Mouse (Mus musculus) olfactory bulb, adult 2 months (tissue): ENCODE measurements around the gene Hoxc6. TPM values are rescaled to one million over a fixed set of nuclear protein-coding genes. Genes with fewer than 3 reads are reported as not detected.

ENCODE experiments used
- H3K27ac ChIP-seq: fragments of 200-500 bp; 2 replicates; pipeline ENCODE4 v1.5.1; 2012; ENCODE audit warnings: low read depth, low read length; ENCODE audit not compliant: insufficient read depth
- H3K4me1 ChIP-seq: fragments of 200-500 bp; 2 replicates; pipeline ENCODE4 v1.6.1; 2012; ENCODE audit warnings: low read length; ENCODE audit not compliant: control insufficient read depth, insufficient read depth
- H3K4me3 ChIP-seq: fragments of 200-500 bp; 2 replicates; pipeline ENCODE4 v1.5.1; 2012; ENCODE audit warnings: mild to moderate bottlenecking, low read depth, low read length, moderate library complexity; ENCODE audit not compliant: insufficient read depth
- CTCF ChIP-seq: fragments of 200-500 bp; IDR thresholded peaks from 2 replicates; pipeline ENCODE4 v1.5.1; 2012; ENCODE audit warnings: low read depth, mild to moderate bottlenecking, low read length, moderate library complexity; ENCODE audit not compliant: insufficient read depth
- POLR2A ChIP-seq: fragments of 200-500 bp; IDR thresholded peaks from 2 replicates; pipeline ENCODE4 v1.6.1; 2012; ENCODE audit warnings: mild to moderate bottlenecking, low read depth, low read length, moderate library complexity; ENCODE audit not compliant: insufficient read depth
- WGBS: fragments of 180-500 bp; shearing (Covaris S2); methylation state at CpG from one replicate; pipeline ENCODE4 v1.1.7; 2018; 5-methylcytosine and 5-hydroxymethylcytosine counted together
- polyA plus RNA-seq: library from polyadenylated mRNA; stranded (reverse); fragments of >200 nt; gene quantifications from 2 replicates; pipeline ENCODE4 v1.2.4, GENCODE M21; 2012; ENCODE audit warnings: low replicate concordance; ENCODE audit not compliant: missing spikeins, insufficient read depth, insufficient read length

Gene Hoxc6
- polyA plus RNA-seq, 1 experiment, result not detected

GRCm38 (mm10) chr15:102977423-102977974 lies 20.6 kb upstream of the Hoxc6 start:
- TF ChIP-seq POLR2A (no peak), CTCF (no peak)
- WGBS, result 9% methylated on average over 16 of the region's 16 CpGs
- H3K27ac ChIP-seq, result no peak overlapping the region
- peaks cover 6% of the 10 kb centered on the region; the same call in 1 of the 2 replicates for H3K4me1 ChIP-seq
- H3K4me3 ChIP-seq, result no peak overlapping the region

- Histone ChIP-seq H3K27ac (no peak overlapping the region), H3K4me1 (peaks cover 6% of the 10 kb centered on the region; the same call in 1 of the 2 replicates), H3K4me3 (no peak overlapping the region)
- WGBS, result 24% methylated on average over 13 of the region's 13 CpGs
- TF ChIP-seq POLR2A, result no peak
- TF ChIP-seq CTCF, result no peak
These were observed 19.2 kb upstream of the Hoxc6 start for GRCm38 (mm10) chr15:102978615-102979515.

- no peak overlapping the region for H3K4me3 ChIP-seq
- 5% methylated on average over 1 of the region's 1 CpGs for WGBS
- peaks cover 6% of the 10 kb centered on the region; the same call in 1 of the 2 replicates for H3K4me1 ChIP-seq
- TF ChIP-seq POLR2A (no peak), CTCF (no peak)
- no peak overlapping the region for H3K27ac ChIP-seq
These were observed 18.1 kb upstream of the Hoxc6 start for GRCm38 (mm10) chr15:102979936-102980335.

GRCm38 (mm10) chr15:102980352-102980751 lies 17.7 kb upstream of the Hoxc6 start:
- no peak overlapping the region for H3K27ac ChIP-seq
- TF ChIP-seq CTCF (no peak), POLR2A (no peak)
- no peak overlapping the region for H3K4me3 ChIP-seq
- 4% methylated on average over 11 of the region's 11 CpGs for WGBS
- H3K4me1 ChIP-seq, result peaks cover 6% of the 10 kb centered on the region; the same call in 1 of the 2 replicates

GRCm38 (mm10) chr15:102980912-102981311 lies 17.1 kb upstream of the Hoxc6 start:
- peaks cover 6% of the 10 kb centered on the region; the same call in 1 of the 2 replicates for H3K4me1 ChIP-seq
- H3K27ac ChIP-seq, result no peak overlapping the region
- no peak overlapping the region for H3K4me3 ChIP-seq
- TF ChIP-seq POLR2A, result no peak
- TF ChIP-seq CTCF, result no peak
- WGBS, result 1% methylated on average over 14 of the region's 14 CpGs

GRCm38 (mm10) chr15:102981379-102982288 lies 16.4 kb upstream of the Hoxc6 start:
- Histone ChIP-seq H3K4me3 (no peak overlapping the region), H3K27ac (no peak overlapping the region), H3K4me1 (peaks cover 6% of the 10 kb centered on the region; the same call in 1 of the 2 replicates)
- 2% methylated on average over 88 of the region's 88 CpGs for WGBS
- TF ChIP-seq POLR2A (no peak), CTCF (no peak)

- H3K27ac ChIP-seq, result no peak overlapping the region
- no peak overlapping the region for H3K4me3 ChIP-seq
- peaks cover 6% of the 10 kb centered on the region; the same call in 1 of the 2 replicates for H3K4me1 ChIP-seq
- TF ChIP-seq POLR2A (no peak), CTCF (no peak)
- 4% methylated on average over 12 of the region's 12 CpGs for WGBS
These were observed 14.3 kb upstream of the Hoxc6 start for GRCm38 (mm10) chr15:102983716-102984115.

GRCm38 (mm10) chr15:102984521-102984920 lies 13.5 kb upstream of the Hoxc6 start:
- TF ChIP-seq CTCF, result no peak
- TF ChIP-seq POLR2A, result no peak
- Histone ChIP-seq H3K27ac (no peak overlapping the region), H3K4me3 (no peak overlapping the region), H3K4me1 (peaks cover 6% of the 10 kb centered on the region; the same call in 1 of the 2 replicates)
- 4% methylated on average over 10 of the region's 10 CpGs for WGBS

GRCm38 (mm10) chr15:102984925-102985324 lies 13.1 kb upstream of the Hoxc6 start:
- Histone ChIP-seq H3K4me1 (peaks cover 6% of the 10 kb centered on the region; the same call in 1 of the 2 replicates), H3K27ac (no peak overlapping the region), H3K4me3 (no peak overlapping the region)
- TF ChIP-seq CTCF, result no peak
- TF ChIP-seq POLR2A, result no peak
- 5% methylated on average over 3 of the region's 3 CpGs for WGBS
